Mouse (Mus musculus): ENCODE results near the gene Usp53. TPM values are rescaled to one million over a fixed set of nuclear protein-coding genes. Genes with fewer than 3 reads are reported as not detected.

The Usp53 gene
- polyA plus RNA-seq, 1 experiment from 2014 or later: 9.2 TPM

Small RNAs within 50 kb of the gene (microRNA-seq; reads per million reads assigned to microRNA genes)
- not detected for gene Gm22066

Other genes with a start within 250 kb of the Usp53 start
- gene Fabp2, start 89.4 kb downstream of the Usp53 start, polyA plus RNA-seq (2015; fragmentation: Nextera tagmentation; extraction: Ambion mirVana): 1,335 and 2,162 TPM in 2 replicates
- gene Gm10959, start 65.2 kb downstream of the Usp53 start, polyA plus RNA-seq (2015; fragmentation: Nextera tagmentation; extraction: Ambion mirVana): not detected in 2 replicates
- 128 and 131 TPM in 2 replicates for gene 1810037I17Rik, start 60.3 kb downstream of the Usp53 start, polyA plus RNA-seq (2015; fragmentation: Nextera tagmentation; extraction: Ambion mirVana)
- gene Myoz2, start 50.5 kb upstream of the Usp53 start, polyA plus RNA-seq (2015; fragmentation: Nextera tagmentation; extraction: Ambion mirVana): 0.45 and 0.59 TPM in 2 replicates

Measured in intestine, embryonic 16.5 days (tissue).